Comparison of ENCODE assay signal across 8 mouse cellular contexts in the genomic region with DNA sequence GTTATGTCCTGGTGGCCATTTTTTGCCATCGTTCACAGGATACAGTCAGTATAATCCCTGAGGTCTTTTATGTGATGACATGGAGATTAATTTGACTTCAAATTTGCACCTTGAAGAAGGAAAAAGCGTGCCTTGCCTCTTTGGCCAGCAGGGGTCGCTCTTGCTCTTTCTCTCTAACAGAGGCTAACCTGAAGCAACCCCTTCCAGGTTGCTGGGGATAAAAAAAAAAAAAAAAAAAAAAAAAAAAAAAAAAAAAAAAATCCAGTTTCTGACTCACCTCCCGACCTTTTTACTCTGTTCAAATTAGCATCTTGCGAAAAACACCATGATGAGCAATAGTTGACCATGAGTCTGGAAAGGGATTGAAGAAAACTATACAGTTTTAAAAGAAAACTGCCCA. TPM values are rescaled to one million over a fixed set of nuclear protein-coding genes. Genes with fewer than 3 reads are reported as not detected.
DNase-seq lines count a peak whose midpoint lies in the region; TF ChIP-seq lines count a peak whose summit lies in the region.

No protein-coding gene starts in this region.

- DNase-seq in 3134 (ENCODE audit: extremely low read depth, insufficient read length, low spot score), result peak; percentile 54
- DNase-seq in ES-CJ7 (ENCODE audit: low read depth, low spot score), result peak; percentile 75
- DNase-seq in c-Kit-positive CD71-positive TER-119-negative erythroid progenitor cells, embryonic 14.5 days (ENCODE audit: low read depth), result peak; percentile 39
- peak; percentile 85 for DNase-seq in forelimb bud, embryonic 11.5 days (ENCODE audit: low read depth, low spot score)
- DNase-seq in kidney, adult 9 months, result peak; percentile 86
- DNase-seq in liver, adult 2 months (ENCODE audit: extremely low read depth, low read depth, low spot score), result peak; percentile 71
- peak; percentile 85 for DNase-seq in retina, postnatal 7 days (ENCODE audit: low read depth, low spot score)
- DNase-seq in urinary bladder, postnatal 10 days (ENCODE audit: low spot score), result peak; percentile 71

- H3K79me2 ChIP-seq in liver, adult 2 months (ENCODE audit: control insufficient read depth, insufficient read depth, low read length), result no peaks in the 10 kb centered on the region

- no peak for TF ChIP-seq POLR2A in liver, adult 2 months (IDR thresholded peaks at IDR 0.05; ENCODE audit: extremely low read depth, insufficient read depth, low read length)

- no peak overlapping the region for H3K9ac ChIP-seq in liver, adult 2 months (ENCODE audit: low read depth, low read length)

- H3K36me3 ChIP-seq in liver, adult 2 months (ENCODE audit: control insufficient read depth, insufficient read depth, low read length), result no peaks in the 10 kb centered on the region

- H3K27ac ChIP-seq in liver, adult 2 months (replicated peaks; ENCODE audit: insufficient read depth, low read depth, low read length), result no peak overlapping the region

- H3K4me1 ChIP-seq in liver, adult 2 months (ENCODE audit: control insufficient read depth, insufficient read depth, low read length), result no peaks in the 10 kb centered on the region; the same call in 1 of the 2 replicates

- H3K27me3 ChIP-seq in liver, adult 2 months (ENCODE audit: control insufficient read depth, insufficient read depth, low read length), result peaks cover 2% of the 10 kb centered on the region; the same call in 1 of the 2 replicates

- H3K4me3 ChIP-seq in liver, adult 2 months (ENCODE audit: insufficient read depth, low read depth, low read length), result no peak overlapping the region

- peak; percentile 75 for TF ChIP-seq CTCF in liver, adult 2 months (IDR thresholded peaks at IDR 0.05; ENCODE audit: low read depth, low read length)

- WGBS in liver, adult 2 months, result 3% methylated on average over 5 of the region's 5 CpGs

RNA-seq across cellular contexts. Expression of a gene that starts 26.9 kb away (rescaled TPM):
- total RNA-seq in liver, adult 2 months (2014; rRNA removed), result 0.09 TPM in 1 of 2 replicates, not detected in the other
- 0.04 and 0.15 TPM in 2 replicates for polyA plus RNA-seq in liver, adult 2 months (2012; rRNA removed)

RNA-seq across cellular contexts. Expression of a gene that starts 28.1 kb away (rescaled TPM):
- 4.0 and 6.4 TPM in 2 replicates for total RNA-seq in liver, adult 2 months (2014; rRNA removed)
- 1.4 and 1.7 TPM in 2 replicates for polyA plus RNA-seq in liver, adult 2 months (2012; rRNA removed)

RNA-seq across cellular contexts. Expression of a gene that starts 42.8 kb away (rescaled TPM):
- total RNA-seq in liver, adult 2 months (2014; rRNA removed), result not detected in 2 replicates
- not detected in 2 replicates for polyA plus RNA-seq in liver, adult 2 months (2012; rRNA removed)

RNA-seq across cellular contexts. Expression of a gene that starts 56.3 kb away (rescaled TPM):
- total RNA-seq in liver, adult 2 months (2014; rRNA removed), result not detected in 2 replicates
- polyA plus RNA-seq in liver, adult 2 months (2012; rRNA removed), result not detected in 2 replicates
